In genomic region chr4:152130771-152131653, GRCm38 (mm10) we compare ENCODE assay signal across 8 mouse cellular contexts. TPM values are rescaled to one million over a fixed set of nuclear protein-coding genes. Genes with fewer than 3 reads are reported as not detected.
DNase-seq lines count a peak whose midpoint lies in the region; ATAC-seq and TF ChIP-seq lines count a peak whose summit lies in the region.

No protein-coding gene starts in this region.

- DNase-seq in left cerebral cortex, postnatal 4 days: peak; percentile 48
- no peak for DNase-seq in left cerebral cortex, postnatal 36 days (ENCODE audit: low spot score in 2 of 2)
- peak; percentile 74 for DNase-seq in adrenal gland, postnatal 10 days
- peak; percentile 31 to 61 for DNase-seq in gastrocnemius, adult 8-10 months (ENCODE audit: low spot score in 2 of 2)
- DNase-seq in liver, adult 2 months (ENCODE audit: extremely low read depth, low read depth, low spot score): peak; percentile 59
- DNase-seq in urinary bladder, postnatal 36 days (ENCODE audit: low spot score in 2 of 2): peak; percentile 58 to 59

- intact Hi-C loops in left cerebral cortex, postnatal 4 days (cut with DNase I): no loop called here
- intact Hi-C loops in left cerebral cortex, postnatal 36 days (cut with DNase I): no loop called here

- peak; percentile 64 for TF ChIP-seq CTCF in liver, adult 2 months (IDR thresholded peaks at IDR 0.05; ENCODE audit: low read depth, low read length)

- peaks cover 17% of the 10 kb centered on the region for H3K4me1 ChIP-seq in hindbrain, embryonic 16.5 days (ENCODE audit: control insufficient read depth, insufficient read depth, low read depth, low read length)
- no peaks in the 10 kb centered on the region; the same call in 1 of the 2 replicates for H3K4me1 ChIP-seq in liver, adult 2 months (ENCODE audit: control insufficient read depth, insufficient read depth, low read length)
- peaks cover 16% of the 10 kb centered on the region for H3K4me1 ChIP-seq in midbrain, embryonic 16.5 days (ENCODE audit: control insufficient read depth, insufficient read depth, low read length)

- peak overlapping the region; percentile 57 for H3K4me2 ChIP-seq in hindbrain, embryonic 16.5 days (ENCODE audit: low read length)
- H3K4me2 ChIP-seq in midbrain, embryonic 16.5 days (ENCODE audit: low read length): peak overlapping the region; percentile 53

- peak; percentile 86 for ATAC-seq in hindbrain, embryonic 16.5 days
- peak; percentile 77 for ATAC-seq in midbrain, embryonic 16.5 days

- H3K27me3 ChIP-seq in hindbrain, embryonic 16.5 days (replicated peaks; ENCODE audit: control insufficient read depth, insufficient read depth, low read length): peaks cover 73% of the 10 kb centered on the region
- H3K27me3 ChIP-seq in liver, adult 2 months (ENCODE audit: control insufficient read depth, insufficient read depth, low read length): peaks cover 5% of the 10 kb centered on the region
- peaks cover 78% of the 10 kb centered on the region for H3K27me3 ChIP-seq in midbrain, embryonic 16.5 days (ENCODE audit: control insufficient read depth, insufficient read depth, low read depth, low read length)

- no peaks in the 10 kb centered on the region for H3K36me3 ChIP-seq in hindbrain, embryonic 16.5 days (ENCODE audit: control insufficient read depth, insufficient read depth, low read length)
- no peaks in the 10 kb centered on the region for H3K36me3 ChIP-seq in liver, adult 2 months (ENCODE audit: control insufficient read depth, insufficient read depth, low read length)
- H3K36me3 ChIP-seq in midbrain, embryonic 16.5 days (ENCODE audit: control insufficient read depth, insufficient read depth, low read length): no peaks in the 10 kb centered on the region

- under 1% methylated on average over 77 of the region's 85 CpGs for WGBS in hindbrain, embryonic 16.5 days
- under 1% methylated on average over 84 of the region's 85 CpGs for WGBS in liver, adult 2 months
- WGBS in midbrain, embryonic 16.5 days: under 1% methylated on average over 58 of the region's 85 CpGs

- H3K9me3 ChIP-seq in hindbrain, embryonic 16.5 days (ENCODE audit: control insufficient read depth, low read length): no peaks in the 10 kb centered on the region
- H3K9me3 ChIP-seq in midbrain, embryonic 16.5 days (replicated peaks; ENCODE audit: control insufficient read depth, low read length, poor library complexity, severe bottlenecking): no peaks in the 10 kb centered on the region

- H3K9ac ChIP-seq in hindbrain, embryonic 16.5 days (ENCODE audit: low read depth, low read length): peak overlapping the region; percentile 22; the same call in 1 of the 2 replicates
- H3K9ac ChIP-seq in liver, adult 2 months (ENCODE audit: low read depth, low read length): peak overlapping the region; percentile 46
- H3K9ac ChIP-seq in midbrain, embryonic 16.5 days (ENCODE audit: low read depth, low read length): peak overlapping the region; percentile 41; the same call in 1 of the 2 replicates

- no peak overlapping the region for H3K27ac ChIP-seq in hindbrain, embryonic 16.5 days (ENCODE audit: low read depth, low read length)
- no peak overlapping the region for H3K27ac ChIP-seq in liver, adult 2 months (replicated peaks; ENCODE audit: insufficient read depth, low read depth, low read length)
- no peak overlapping the region for H3K27ac ChIP-seq in midbrain, embryonic 16.5 days (ENCODE audit: low read length)

- TF ChIP-seq POLR2A in liver, adult 2 months (IDR thresholded peaks at IDR 0.05; ENCODE audit: extremely low read depth, insufficient read depth, low read length): no peak

- peak overlapping the region; percentile 33 for H3K4me3 ChIP-seq in hindbrain, embryonic 16.5 days (ENCODE audit: low read length)
- H3K4me3 ChIP-seq in liver, adult 2 months (ENCODE audit: insufficient read depth, low read depth, low read length): peak overlapping the region; percentile 39; the same call in 1 of the 2 replicates
- peak overlapping the region; percentile 29 for H3K4me3 ChIP-seq in midbrain, embryonic 16.5 days (ENCODE audit: low read depth, low read length)

- no peaks in the 10 kb centered on the region for H3K79me2 ChIP-seq in liver, adult 2 months (ENCODE audit: control insufficient read depth, insufficient read depth, low read length)

RNA-seq across cellular contexts. Expression of gene Tnfrsf25, which starts 15.3 kb away (rescaled TPM):
- total RNA-seq in left cerebral cortex, postnatal 4 days (2021): 1 to 10 TPM; 2.3 to 2.6 TPM
- 10 to 100 TPM in 1 of 2 experiments, 1 to 10 TPM in 1; 8.7 to 10.1 TPM for total RNA-seq in left cerebral cortex, postnatal 36 days (2021)
- 1 to 10 TPM; 1.9 to 4.3 TPM for total RNA-seq in adrenal gland, postnatal 10 days (2021)
- total RNA-seq in gastrocnemius, adult 8-10 months (2022): under 1 TPM in 3 of 4 experiments, not detected in 1; 0.40 to 0.90 (median 0.85) TPM
- 0.80 and 1.1 TPM in 2 replicates for polyA plus RNA-seq in hindbrain, embryonic 16.5 days (2015; fragmentation: Nextera tagmentation; extraction: Ambion mirVana)
- 0.13 and 0.28 TPM in 2 replicates for total RNA-seq in liver, adult 2 months (2014; rRNA removed)
- polyA plus RNA-seq in liver, adult 2 months (2012; rRNA removed): 0.54 and 0.72 TPM in 2 replicates
- 0.37 and 0.83 TPM in 2 replicates for polyA plus RNA-seq in midbrain, embryonic 16.5 days (2015; fragmentation: Nextera tagmentation; extraction: Ambion mirVana)

RNA-seq across cellular contexts. Expression of gene Espn, which starts 21.2 kb away (rescaled TPM):
- total RNA-seq in left cerebral cortex, postnatal 4 days (2021): under 1 TPM in 1 of 2 experiments, not detected in 1; 0.46 TPM
- 1 to 10 TPM; 1.4 to 2.0 TPM for total RNA-seq in left cerebral cortex, postnatal 36 days (2021)
- 1 to 10 TPM; 1.2 to 1.3 TPM for total RNA-seq in adrenal gland, postnatal 10 days (2021)
- total RNA-seq in gastrocnemius, adult 8-10 months (2022): under 1 TPM; 0.11 to 0.48 (median 0.28) TPM
- 0.34 and 0.46 TPM in 2 replicates for polyA plus RNA-seq in hindbrain, embryonic 16.5 days (2015; fragmentation: Nextera tagmentation; extraction: Ambion mirVana)
- 0.20 and 0.28 TPM in 2 replicates for total RNA-seq in liver, adult 2 months (2014; rRNA removed)
- polyA plus RNA-seq in liver, adult 2 months (2012; rRNA removed): 0.47 and 1.4 TPM in 2 replicates
- polyA plus RNA-seq in midbrain, embryonic 16.5 days (2015; fragmentation: Nextera tagmentation; extraction: Ambion mirVana): 0.14 and 0.25 TPM in 2 replicates

RNA-seq across cellular contexts. Expression of gene Hes2, which starts 27.7 kb away (rescaled TPM):
- not detected for total RNA-seq in left cerebral cortex, postnatal 4 days (2021)
- not detected for total RNA-seq in left cerebral cortex, postnatal 36 days (2021)
- not detected for total RNA-seq in adrenal gland, postnatal 10 days (2021)
- total RNA-seq in gastrocnemius, adult 8-10 months (2022): not detected
- polyA plus RNA-seq in hindbrain, embryonic 16.5 days (2015; fragmentation: Nextera tagmentation; extraction: Ambion mirVana): not detected in 2 replicates
- not detected in 2 replicates for total RNA-seq in liver, adult 2 months (2014; rRNA removed)
- not detected in 2 replicates for polyA plus RNA-seq in liver, adult 2 months (2012; rRNA removed)
- not detected in 2 replicates for polyA plus RNA-seq in midbrain, embryonic 16.5 days (2015; fragmentation: Nextera tagmentation; extraction: Ambion mirVana)

RNA-seq across cellular contexts. Expression of gene Acot7, which starts 46.9 kb away (rescaled TPM):
- 100 to 1,000 TPM; 349 to 380 TPM for total RNA-seq in left cerebral cortex, postnatal 4 days (2021)
- total RNA-seq in left cerebral cortex, postnatal 36 days (2021): 100 to 1,000 TPM; 295 to 323 TPM
- total RNA-seq in adrenal gland, postnatal 10 days (2021): 10 to 100 TPM; 33.2 to 38.0 TPM
- 10 to 100 TPM; 13.8 to 15.9 (median 15.1) TPM for total RNA-seq in gastrocnemius, adult 8-10 months (2022)
- 478 and 542 TPM in 2 replicates for polyA plus RNA-seq in hindbrain, embryonic 16.5 days (2015; fragmentation: Nextera tagmentation; extraction: Ambion mirVana)
- total RNA-seq in liver, adult 2 months (2014; rRNA removed): 9.3 and 10.7 TPM in 2 replicates
- 18.4 and 20.8 TPM in 2 replicates for polyA plus RNA-seq in liver, adult 2 months (2012; rRNA removed)
- 437 and 480 TPM in 2 replicates for polyA plus RNA-seq in midbrain, embryonic 16.5 days (2015; fragmentation: Nextera tagmentation; extraction: Ambion mirVana)

RNA-seq across cellular contexts. Expression of gene Plekhg5, which starts 58.7 kb away (rescaled TPM):
- total RNA-seq in left cerebral cortex, postnatal 4 days (2021): 10 to 100 TPM; 21.2 to 25.7 TPM
- 10 to 100 TPM; 82.5 to 84.4 TPM for total RNA-seq in left cerebral cortex, postnatal 36 days (2021)
- total RNA-seq in adrenal gland, postnatal 10 days (2021): 10 to 100 TPM; 17.1 to 20.1 TPM
- 1 to 10 TPM; 5.2 to 6.1 (median 5.8) TPM for total RNA-seq in gastrocnemius, adult 8-10 months (2022)
- polyA plus RNA-seq in hindbrain, embryonic 16.5 days (2015; fragmentation: Nextera tagmentation; extraction: Ambion mirVana): 13.8 and 16.4 TPM in 2 replicates
- total RNA-seq in liver, adult 2 months (2014; rRNA removed): 2.4 and 3.2 TPM in 2 replicates
- polyA plus RNA-seq in liver, adult 2 months (2012; rRNA removed): 3.2 and 6.6 TPM in 2 replicates
- 11.8 and 13.1 TPM in 2 replicates for polyA plus RNA-seq in midbrain, embryonic 16.5 days (2015; fragmentation: Nextera tagmentation; extraction: Ambion mirVana)

Comparison
In these comparisons a context has a peak if more than half of its experiments do, and no peak if none do; other contexts are left out.
1. DNase-seq: peak in left cerebral cortex, postnatal 4 days (single experiment), adrenal gland, postnatal 10 days (single experiment), gastrocnemius, adult 8-10 months (2 of 2), liver, adult 2 months (single experiment) and urinary bladder, postnatal 36 days (2 of 2); none in left cerebral cortex, postnatal 36 days (0 of 2).
2. Peak in every context shown above with its lines, with median percentiles within 50 percentile points of each other: H3K4me3 ChIP-seq and H3K9ac ChIP-seq.